Mouse (Mus musculus) erythroid progenitor cell, adult 5-6 weeks (primary cell): ENCODE measurements around the gene Fuz. TPM values are rescaled to one million over a fixed set of nuclear protein-coding genes. Genes with fewer than 3 reads are reported as not detected.

Experiments
- ATAC-seq: replicated peaks from 2 replicates; pipeline ENCODE4 v1.8.0; 2016; ENCODE audit warnings: moderate number of reproducible peaks, mild to moderate bottlenecking, moderate TSS enrichment, inconsistent platforms; ENCODE audit not compliant: poor library complexity, low FRiP score, severe bottlenecking
- total RNA-seq, 2 experiments: library from RNA; stranded (forward) in 1 of 2; stranded (reverse) in 1 of 2; fragments of 150-400 nt in 1 of 2; fragments of 186-747, 209-891 nt in 1 of 2; gene quantifications; 2 replicates each; pipeline versions ENCODE4 v1.2.3 to v1.2.4; 2015 to 2017; ENCODE audit warnings: low replicate concordance in 2 of 2

The Fuz gene
- total RNA-seq, 2 experiments from 2014 or later: 2.5 to 6.7 TPM

GRCm38 (mm10) chr7:44883036-44883435 is 12.8 kb upstream of the Fuz start:
- no peak for ATAC-seq

- no peak for ATAC-seq
Observed at GRCm38 (mm10) chr7:44884637-44885036, 11.2 kb upstream of the Fuz start.

- ATAC-seq: no peak
Observed at GRCm38 (mm10) chr7:44886964-44887363, 8.9 kb upstream of the Fuz start.

DNA sequence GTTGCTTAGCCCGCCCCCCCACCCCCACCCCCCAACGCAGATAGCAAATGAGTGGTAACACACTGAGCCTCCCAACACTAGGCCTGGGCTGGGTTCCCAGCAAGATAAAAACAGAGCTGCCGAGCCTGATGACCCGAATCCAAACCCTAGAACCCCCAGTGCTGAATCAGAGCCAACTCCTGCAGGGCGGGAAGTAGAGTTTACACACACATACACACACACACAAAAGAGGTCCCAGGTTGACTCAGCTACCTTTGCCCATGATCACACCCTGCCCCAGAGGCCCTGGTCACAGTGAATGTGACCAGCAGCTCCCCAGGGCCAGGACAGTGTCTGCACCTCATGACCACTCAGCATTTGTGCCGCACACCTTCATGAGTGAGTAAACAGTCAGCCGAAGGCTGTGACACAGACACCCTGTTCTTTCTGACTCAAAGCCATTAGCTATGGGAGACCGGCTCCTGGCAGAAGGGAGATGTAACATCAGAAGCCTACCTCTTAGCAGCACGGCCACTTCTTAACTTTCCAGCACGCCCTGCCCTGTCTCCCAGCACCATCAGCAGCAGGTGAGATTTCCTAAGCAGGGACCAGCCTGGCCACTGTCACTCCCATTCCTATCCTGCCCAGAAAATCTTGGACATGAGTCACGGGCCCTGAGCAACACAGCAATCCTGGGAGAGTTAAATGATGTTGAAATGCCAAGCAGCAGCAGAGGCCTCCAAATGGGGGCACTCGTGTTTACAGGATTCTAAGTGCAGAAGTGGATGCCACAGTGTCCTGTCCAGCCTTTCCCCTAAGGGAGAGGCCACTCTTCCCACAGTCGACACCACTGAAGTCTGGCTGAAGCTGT is 7.4 kb upstream of the Fuz start:
- no peak for ATAC-seq

DNA sequence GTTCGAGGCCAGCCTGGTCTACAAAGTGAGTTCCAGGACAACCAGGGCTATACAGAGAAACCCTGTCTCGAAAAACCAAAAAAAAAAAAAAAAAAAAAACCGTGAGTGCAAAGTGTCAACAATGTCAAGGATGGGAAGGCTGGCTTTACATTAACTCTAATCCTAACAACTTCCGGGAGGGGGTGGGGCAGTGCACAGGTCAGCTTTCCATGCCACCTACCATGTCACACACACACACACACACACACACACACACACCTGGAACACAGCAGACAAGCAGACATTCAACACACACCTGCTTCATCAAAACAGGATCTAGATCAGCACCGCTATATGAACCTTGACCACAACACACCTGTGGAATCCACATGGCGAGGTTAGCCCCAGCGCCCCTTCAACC is 5.7 kb upstream of the Fuz start:
- no peak for ATAC-seq

DNA sequence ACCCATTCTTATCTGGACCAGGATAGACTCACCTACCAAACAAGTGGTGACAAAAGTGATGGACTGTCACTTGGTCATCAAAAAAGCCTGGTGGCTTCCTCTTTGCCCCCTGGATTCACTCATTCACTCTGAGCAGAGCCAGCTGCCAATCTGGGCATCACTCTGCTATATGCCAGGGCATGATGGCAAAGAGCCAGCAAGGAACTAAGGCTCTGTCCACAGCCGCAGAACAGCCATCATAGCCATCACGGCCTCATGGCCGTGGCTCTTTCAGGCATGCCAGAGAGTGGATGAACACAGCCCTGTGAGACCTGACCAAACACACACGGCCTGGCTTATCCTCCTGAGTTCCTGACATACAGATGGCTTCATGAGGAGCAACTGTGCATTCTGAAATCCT is 5.1 kb upstream of the Fuz start:
- ATAC-seq: no peak

- ATAC-seq: 0 out of 2 replicates have a peak, but pooled peaks have one; percentile 13
Observed at GRCm38 (mm10) chr7:44891611-44892010, 4.3 kb upstream of the Fuz start.

GRCm38 (mm10) chr7:44892276-44892921 is 3.5 kb upstream of the Fuz start, which contains the start of gene Med25:
Med25 (minus strand) TSS chr7:44892712.
- peak; percentile 85 for ATAC-seq

DNA sequence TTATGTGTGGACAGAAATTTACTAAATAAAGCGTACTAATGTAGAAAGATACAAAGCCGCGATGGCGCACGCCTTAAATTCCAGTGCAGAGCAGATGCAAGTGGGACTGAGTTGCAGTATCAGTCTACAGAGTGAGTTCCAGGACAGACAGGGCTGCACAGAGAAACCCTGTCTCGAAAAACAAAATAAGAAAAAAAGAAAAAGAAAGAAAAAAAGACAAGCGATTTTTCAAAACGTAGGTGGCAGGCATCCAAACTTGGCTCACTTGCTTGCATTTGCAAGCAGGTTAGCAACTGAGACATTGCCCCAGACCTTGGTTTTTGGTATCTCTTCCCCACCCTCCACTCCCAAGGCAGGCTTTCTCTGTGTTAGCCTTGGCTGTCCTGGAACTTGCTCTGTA is 2.7 kb upstream of the Fuz start:
- no peak for ATAC-seq

- ATAC-seq: no peak
Observed at GRCm38 (mm10) chr7:44894175-44894574, 1.7 kb upstream of the Fuz start.

GRCm38 (mm10) chr7:44895206-44895592 is 680 bp upstream of the Fuz start:
- no peak for ATAC-seq

DNA sequence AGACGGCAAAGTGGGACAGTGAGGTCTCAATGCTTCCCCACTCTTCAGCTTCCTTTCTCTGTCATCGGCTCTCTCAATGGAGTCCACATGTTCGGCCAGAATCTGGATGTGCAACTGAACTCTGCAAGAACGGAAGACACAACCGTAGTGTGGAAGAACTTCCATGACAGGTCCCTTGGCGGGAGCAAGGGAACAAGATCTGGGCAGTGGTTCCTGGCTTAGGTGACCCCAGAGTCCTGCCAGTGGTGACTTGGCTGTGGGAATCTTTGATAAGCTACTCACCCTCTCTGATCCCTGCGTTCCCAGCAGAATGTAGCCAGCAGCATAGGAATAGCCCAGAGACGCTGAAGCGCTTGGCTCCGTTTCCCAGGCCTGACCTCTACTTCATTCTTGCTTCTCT is 620 bp downstream of the Fuz start:
- ATAC-seq: no peak

- no peak for ATAC-seq
Observed at GRCm38 (mm10) chr7:44898607-44899006, 2.7 kb downstream of the Fuz start.

- no peak for ATAC-seq
Observed at GRCm38 (mm10) chr7:44900632-44901031, 4.8 kb downstream of the Fuz start.

- ATAC-seq: peak; percentile 53
Observed at GRCm38 (mm10) chr7:44901230-44901722, 5.4 kb downstream of the Fuz start.

DNA sequence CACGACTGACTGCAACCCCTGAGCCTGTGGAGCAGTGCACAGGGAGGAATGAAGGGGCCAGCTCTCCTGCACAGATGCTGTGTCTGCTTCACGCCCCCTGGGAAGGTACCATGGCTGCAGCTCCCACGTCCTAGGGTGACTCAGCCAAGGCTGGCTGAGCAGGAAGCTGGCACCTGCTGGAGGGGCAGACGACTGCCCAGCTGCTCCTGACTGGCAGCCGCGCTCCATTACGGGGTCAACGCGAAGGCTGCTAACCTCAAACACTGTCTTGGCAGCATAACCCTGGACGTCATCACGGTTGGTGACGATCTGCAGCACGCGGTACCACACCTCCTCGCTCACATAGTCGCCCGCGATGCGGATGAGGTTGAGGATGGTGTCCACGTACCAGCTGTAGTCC is 9.6 kb downstream of the Fuz start:
- no peak for ATAC-seq

DNA sequence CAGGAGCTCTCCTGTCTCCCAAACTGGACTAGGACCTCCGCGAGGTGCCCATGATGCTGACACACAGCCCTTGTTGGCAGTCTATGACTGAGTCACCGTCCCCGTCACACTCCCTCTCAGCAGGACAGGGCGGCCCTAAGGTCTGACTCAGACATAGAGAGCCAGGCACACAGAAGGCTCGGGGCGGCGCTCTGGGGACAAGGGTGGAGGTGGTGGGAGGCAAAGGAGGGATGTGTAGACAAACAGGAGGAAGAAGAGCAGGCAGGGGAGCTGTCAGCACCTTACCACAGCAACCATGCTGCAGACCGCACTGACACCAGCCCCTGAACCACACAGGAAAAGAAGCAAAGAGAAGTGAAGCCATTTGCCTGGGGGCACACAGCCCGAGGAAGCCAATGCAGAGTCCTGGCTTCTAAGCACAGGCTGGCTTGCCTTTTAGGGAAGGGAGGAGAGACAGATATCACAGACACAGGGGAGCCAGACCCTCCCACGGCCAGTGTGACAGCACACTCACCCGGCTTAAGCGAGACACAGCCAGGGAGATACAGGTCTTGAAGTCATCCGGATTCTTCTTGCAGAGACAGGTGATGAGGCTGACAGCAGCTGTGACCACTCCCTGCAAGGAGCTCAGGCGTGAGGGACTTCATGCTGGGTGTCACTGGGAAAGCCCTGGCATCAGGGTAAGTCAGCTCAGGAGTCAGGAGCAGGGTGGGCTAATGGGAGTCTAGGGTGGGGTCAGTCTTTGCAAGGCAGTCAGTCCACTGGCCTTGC is 13.0 kb downstream of the Fuz start:
- ATAC-seq: no peak

DNA sequence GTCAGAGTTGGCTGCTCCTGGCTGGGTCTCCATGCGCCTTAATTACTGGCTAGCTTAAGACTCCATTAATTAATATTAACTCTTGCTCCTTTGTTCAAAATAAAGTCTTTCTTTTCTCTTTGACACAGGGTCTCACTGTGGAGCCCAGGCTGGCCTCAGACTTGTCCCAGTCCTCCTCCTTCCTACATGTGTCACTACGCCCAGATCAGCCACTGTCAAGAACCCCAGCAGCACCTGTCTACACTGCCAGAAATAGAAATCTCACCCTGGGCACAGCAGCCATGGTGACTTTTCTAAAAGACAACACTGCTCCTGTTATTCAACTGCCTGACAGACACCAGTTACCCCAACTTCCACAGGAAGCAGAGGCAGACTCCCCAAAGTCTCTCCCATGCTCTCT is 18.5 kb downstream of the Fuz start:
- ATAC-seq: no peak

- no peak for ATAC-seq
Observed at GRCm38 (mm10) chr7:44915314-44915713, 19.4 kb downstream of the Fuz start.

DNA sequence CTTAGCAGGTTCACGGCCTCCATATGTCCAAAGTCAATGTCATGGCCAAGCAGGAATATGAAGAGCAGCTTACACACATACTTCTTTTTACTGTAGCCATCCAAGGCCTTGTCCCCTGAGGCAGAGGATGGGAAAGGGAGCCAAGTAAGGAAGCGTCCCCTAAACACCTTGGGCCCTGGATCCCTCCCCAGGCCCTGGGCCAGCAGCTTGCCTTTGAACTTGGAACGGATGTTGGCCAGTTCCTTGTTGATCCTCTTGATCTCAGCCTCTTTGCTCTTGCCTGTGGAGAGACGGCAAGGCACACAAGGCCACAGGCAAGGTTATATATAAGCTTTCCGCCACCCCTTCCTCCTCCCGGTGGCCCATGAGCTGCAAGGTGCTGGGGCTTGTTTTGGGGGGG is 20.3 kb downstream of the Fuz start:
- ATAC-seq: no peak
